Mouse (Mus musculus): ENCODE results near the gene Mtif3. TPM values are rescaled to one million over a fixed set of nuclear protein-coding genes. Genes with fewer than 3 reads are reported as not detected.
"Not testable (repeated sequence)": the region's sequence is repeated elsewhere in the genome, so short reads cannot be mapped to it uniquely, and the experiment has no call there.

Mtif3 gene
- total and polyA plus RNA-seq, 3 experiments, result 15.2 to 26.7 (median 25.6) TPM

GRCm38 (mm10) chr5:146944568-146944967 is 19.0 kb downstream of the Mtif3 start:
- in situ Hi-C loops (cut with MboI; ENCODE audit: low pct_ligation_motif_present, low pct_unique_long_range_greater_than_20kb, low sequenced_read_pairs), result loop anchor here (10.0 kb wide), 1 partner anchor 290 kb away; no protein-coding TSS in a partner anchor
- no peak for DNase-seq (ENCODE audit: extremely low read depth)
- H3K4me1 ChIP-seq (ENCODE audit: control insufficient read depth in 1 of 2, insufficient read depth in 2 of 2), result peaks cover 0 to 5% of the 10 kb centered on the region in 2 experiments; a peak in 2 of 4 replicates
- H3K9me3 ChIP-seq (replicated peaks; ENCODE audit: low read length), result peaks cover 6% of the 10 kb centered on the region
- H3K79me2 ChIP-seq (replicated peaks; ENCODE audit: control insufficient read depth, extremely low read depth, insufficient read depth, poor library complexity, severe bottlenecking), result peaks cover 10% of the 10 kb centered on the region
- dilution Hi-C loops (cut with MboI; ENCODE audit: extremely low pct_ligation_motif_present, extremely low pct_unique_long_range_greater_than_20kb, low sequenced_read_pairs), result no loop called here
- H3K9ac ChIP-seq (ENCODE audit: insufficient read depth, low read depth), result no peak overlapping the region
- no peaks in the 10 kb centered on the region for H3K36me3 ChIP-seq (replicated peaks in 1 of 2; ENCODE audit: control insufficient read depth in 1 of 2, insufficient read depth in 1 of 2, low read length in 1 of 2)
- no peak overlapping the region for H3K27ac ChIP-seq (ENCODE audit: insufficient read depth, low read depth)
- no peak overlapping the region for H3K4me3 ChIP-seq (replicated peaks in 1 of 3; ENCODE audit: low read depth in 2 of 3, low read length in 2 of 3, poor library complexity in 1 of 3)
- TF ChIP-seq NRF1 (IDR thresholded peaks at IDR 0.05; ENCODE audit: low read depth, low read length) (no peak), CTCF (conservative IDR thresholded peaks at IDR 0.05 in 1 of 2, IDR thresholded peaks at IDR 0.05 in 1 of 2; ENCODE audit: low read depth in 2 of 2, low read length in 2 of 2) (peak; percentile 11 to 32; a peak in 2 of 4 replicates)
- no peak overlapping the region for H3K4me2 ChIP-seq (ENCODE audit: insufficient read depth, low read depth, poor library complexity, severe bottlenecking)
- H3K27me3 ChIP-seq (replicated peaks), result no peaks in the 10 kb centered on the region

GRCm38 (mm10) chr5:146942965-146943364 is 20.6 kb downstream of the Mtif3 start:
- TF ChIP-seq CHD2 (IDR thresholded peaks at IDR 0.05; ENCODE audit: low read length), result no peak
- H3K9ac ChIP-seq (ENCODE audit: insufficient read depth, low read depth), result no peak overlapping the region
- H3K79me2 ChIP-seq (replicated peaks; ENCODE audit: control insufficient read depth, extremely low read depth, insufficient read depth, poor library complexity, severe bottlenecking), result no peaks in the 10 kb centered on the region
- H3K4me3 ChIP-seq (replicated peaks in 1 of 3; ENCODE audit: low read depth in 2 of 3, low read length in 2 of 3, poor library complexity in 1 of 3), result no peak overlapping the region
- H3K4me1 ChIP-seq (ENCODE audit: control insufficient read depth in 1 of 2, insufficient read depth in 2 of 2), result peaks cover 0 to 1% of the 10 kb centered on the region in 2 experiments; a peak in 2 of 4 replicates
- in situ Hi-C loops (cut with MboI; ENCODE audit: low pct_ligation_motif_present, low pct_unique_long_range_greater_than_20kb, low sequenced_read_pairs), result loop anchor here (10.0 kb wide), 1 partner anchor 292 kb away; no protein-coding TSS in a partner anchor
- no peaks in the 10 kb centered on the region for H3K36me3 ChIP-seq (replicated peaks in 1 of 2; ENCODE audit: control insufficient read depth in 1 of 2, insufficient read depth in 1 of 2, low read length in 1 of 2)
- dilution Hi-C loops (cut with MboI; ENCODE audit: extremely low pct_ligation_motif_present, extremely low pct_unique_long_range_greater_than_20kb, low sequenced_read_pairs), result no loop called here
- H3K27me3 ChIP-seq (replicated peaks), result no peaks in the 10 kb centered on the region
- no peak overlapping the region for H3K4me2 ChIP-seq (ENCODE audit: insufficient read depth, low read depth, poor library complexity, severe bottlenecking)
- peaks cover 10% of the 10 kb centered on the region for H3K9me3 ChIP-seq (replicated peaks; ENCODE audit: low read length)
- no peak overlapping the region for H3K27ac ChIP-seq (ENCODE audit: insufficient read depth, low read depth)
- DNase-seq (ENCODE audit: extremely low read depth), result no peak

- in situ Hi-C loops (cut with MboI; ENCODE audit: low pct_ligation_motif_present, low pct_unique_long_range_greater_than_20kb, low sequenced_read_pairs), result loop anchor here (10.0 kb wide), 1 partner anchor 293 kb away; no protein-coding TSS in a partner anchor
- dilution Hi-C loops (cut with MboI; ENCODE audit: extremely low pct_ligation_motif_present, extremely low pct_unique_long_range_greater_than_20kb, low sequenced_read_pairs), result not testable (repeated sequence)
Observed at GRCm38 (mm10) chr5:146941939-146942338, 21.7 kb downstream of the Mtif3 start.

GRCm38 (mm10) chr5:146940219-146940618 is 23.4 kb downstream of the Mtif3 start:
- Histone ChIP-seq H3K79me2 (replicated peaks; ENCODE audit: control insufficient read depth, extremely low read depth, insufficient read depth, poor library complexity, severe bottlenecking) (no peaks in the 10 kb centered on the region), H3K27me3 (replicated peaks) (no peaks in the 10 kb centered on the region), H3K9me3 (replicated peaks; ENCODE audit: low read length) (peaks cover 10% of the 10 kb centered on the region), H3K9ac (ENCODE audit: insufficient read depth, low read depth) (no peak overlapping the region), H3K4me2 (ENCODE audit: insufficient read depth, low read depth, poor library complexity, severe bottlenecking) (no peak overlapping the region), H3K4me1 (ENCODE audit: control insufficient read depth in 1 of 2, insufficient read depth in 2 of 2) (no peaks in the 10 kb centered on the region), H3K36me3 (replicated peaks in 1 of 2; ENCODE audit: control insufficient read depth in 1 of 2, insufficient read depth in 1 of 2, low read length in 1 of 2) (no peaks in the 10 kb centered on the region), H3K27ac (ENCODE audit: insufficient read depth, low read depth) (no peak overlapping the region), H3K4me3 (replicated peaks in 1 of 3; ENCODE audit: low read depth in 2 of 3, low read length in 2 of 3, poor library complexity in 1 of 3) (no peak overlapping the region)
- in situ Hi-C loops (cut with MboI; ENCODE audit: low pct_ligation_motif_present, low pct_unique_long_range_greater_than_20kb, low sequenced_read_pairs) (loop anchor here (10.0 kb wide), 1 partner anchor 295 kb away; no protein-coding TSS in a partner anchor), dilution Hi-C loops (cut with MboI; ENCODE audit: extremely low pct_ligation_motif_present, extremely low pct_unique_long_range_greater_than_20kb, low sequenced_read_pairs) (no loop called here)
- peak; percentile 44 for DNase-seq (ENCODE audit: extremely low read depth)
- TF ChIP-seq MYC (IDR thresholded peaks at IDR 0.05; ENCODE audit: low read depth, low read length), result peak; percentile 64; the same call in 1 of the 2 replicates
- TF ChIP-seq UBTF (IDR thresholded peaks at IDR 0.05; ENCODE audit: low read depth, low read length), result no peak
- TF ChIP-seq EP300 (IDR thresholded peaks at IDR 0.05; ENCODE audit: low read length), result no peak
- peak; percentile 77 for TF ChIP-seq RAD21 (IDR thresholded peaks at IDR 0.05; ENCODE audit: low read depth, low read length)
- peak; percentile 81 for TF ChIP-seq SMC3 (IDR thresholded peaks at IDR 0.05; ENCODE audit: low read depth, low read length)
- TF ChIP-seq ZNF384 (IDR thresholded peaks at IDR 0.05; ENCODE audit: low read depth, low read length), result no peak
- TF ChIP-seq MEF2A (IDR thresholded peaks at IDR 0.05; ENCODE audit: borderline replicate concordance, low read depth, low read length), result no peak
- TF ChIP-seq USF1 (IDR thresholded peaks at IDR 0.05; ENCODE audit: low read depth, low read length), result no peak
- TF ChIP-seq JUN (IDR thresholded peaks at IDR 0.05; ENCODE audit: insufficient read depth, low read depth, low read length), result no peak
- no peak for TF ChIP-seq CHD2 (IDR thresholded peaks at IDR 0.05; ENCODE audit: low read length)
- TF ChIP-seq ETS1 (conservative IDR thresholded peaks at IDR 0.05; ENCODE audit: low read depth, low read length), result no peak
- TF ChIP-seq CTCF (conservative IDR thresholded peaks at IDR 0.05 in 1 of 2, IDR thresholded peaks at IDR 0.05 in 1 of 2; ENCODE audit: low read depth in 2 of 2, low read length in 2 of 2), result peak; percentile 90 to 93

More at GRCm38 (mm10) chr5:146941939-146942338, 21.7 kb downstream of the Mtif3 start:
- not testable (repeated sequence) for H3K4me2 ChIP-seq (ENCODE audit: insufficient read depth, low read depth, poor library complexity, severe bottlenecking); DNase-seq (ENCODE audit: extremely low read depth); H3K27ac ChIP-seq (ENCODE audit: insufficient read depth, low read depth); H3K9me3 ChIP-seq (replicated peaks; ENCODE audit: low read length); H3K79me2 ChIP-seq (replicated peaks; ENCODE audit: control insufficient read depth, extremely low read depth, insufficient read depth, poor library complexity, severe bottlenecking); H3K27me3 ChIP-seq (replicated peaks); H3K4me1 ChIP-seq (ENCODE audit: control insufficient read depth in 1 of 2, insufficient read depth in 2 of 2); H3K4me3 ChIP-seq (replicated peaks in 1 of 3; ENCODE audit: low read depth in 2 of 3, low read length in 2 of 3, poor library complexity in 1 of 3); H3K36me3 ChIP-seq (replicated peaks in 1 of 2; ENCODE audit: control insufficient read depth in 1 of 2, insufficient read depth in 1 of 2, low read length in 1 of 2); H3K9ac ChIP-seq (ENCODE audit: insufficient read depth, low read depth)
